Mouse (Mus musculus) frontal cortex, adult (tissue): ENCODE measurements around the gene Gm10490.
"Not testable (repeated sequence)": the region's sequence is repeated elsewhere in the genome, so short reads cannot be mapped to it uniquely, and the experiment has no call there.

ENCODE experiments used
- ATAC-seq: cut with Nextera tagmentation; 2 replicates; pipeline ENCODE4 v1.9.2; 2017; ENCODE audit warnings: mild to moderate bottlenecking, moderate library complexity, mixed read lengths; ENCODE audit not compliant: low TSS enrichment

Gm10490 gene

DNA sequence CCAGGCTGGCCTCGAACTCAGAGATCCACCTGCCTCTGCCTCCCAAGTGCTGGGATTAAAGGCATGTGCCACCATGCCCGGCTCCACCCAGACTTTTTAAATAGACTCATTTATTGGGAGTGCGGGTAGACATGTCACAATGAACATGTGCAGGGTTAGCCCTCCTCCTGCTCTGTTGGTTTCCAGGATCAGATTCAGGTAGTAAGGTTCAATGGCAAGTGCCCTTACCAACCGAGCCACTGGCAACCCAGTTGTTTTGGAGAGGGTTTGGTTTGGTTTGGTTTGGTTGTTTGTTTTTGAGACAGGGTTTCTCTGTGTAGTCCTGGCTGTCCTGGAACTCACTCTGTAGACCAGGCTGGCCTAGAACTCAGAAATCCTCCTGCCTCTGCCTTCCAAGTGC lies at the start of gene Gm10490:
Gm10490 (plus strand) TSS at position 301 of the 400 bp plus-strand sequence.
- not testable (repeated sequence) for ATAC-seq

DNA sequence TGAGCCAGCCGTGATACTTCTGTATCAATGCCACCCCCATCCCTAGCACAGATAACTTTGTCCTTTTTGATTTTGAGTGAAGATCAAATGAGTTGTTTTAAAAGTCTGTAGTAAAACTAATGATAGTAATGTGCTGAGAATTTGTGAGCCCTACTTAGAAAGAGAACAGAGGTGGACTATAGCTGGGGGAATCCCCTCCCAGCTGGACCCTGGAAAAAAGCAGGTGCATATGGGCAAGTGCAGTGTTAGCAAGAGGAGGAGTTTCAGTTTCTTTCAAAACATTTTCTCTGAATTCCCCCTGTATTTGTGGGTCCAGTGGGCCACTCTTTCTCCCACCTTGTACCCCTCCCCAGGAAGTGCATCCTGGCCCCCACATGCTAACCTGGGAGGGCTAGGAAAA lies 46.2 kb upstream of the Gm10490 start:
- ATAC-seq: no peak

DNA sequence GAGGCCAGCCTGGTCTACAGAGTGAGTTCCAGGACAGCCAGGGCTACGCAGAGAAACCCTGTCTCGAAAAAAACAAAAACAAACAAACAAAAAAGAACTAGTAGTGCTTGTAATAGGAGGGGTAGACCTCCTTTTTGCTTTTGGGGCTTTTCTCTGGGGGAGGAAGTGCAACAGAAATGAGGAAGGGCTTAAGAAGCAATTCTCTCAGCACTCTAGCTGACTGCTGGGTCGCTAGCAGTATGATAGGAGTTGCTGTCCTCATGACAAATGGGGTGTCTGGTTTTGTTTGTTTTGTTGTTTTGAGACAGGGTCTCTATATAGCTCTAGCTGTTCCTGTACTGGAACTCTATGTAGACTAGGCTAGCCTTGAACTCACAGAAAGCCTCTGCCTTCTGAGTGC lies 44.8 kb upstream of the Gm10490 start:
- ATAC-seq: no peak

GRCm38 (mm10) chrX:7865343-7865742 lies 44.0 kb upstream of the Gm10490 start:
- no peak for ATAC-seq

DNA sequence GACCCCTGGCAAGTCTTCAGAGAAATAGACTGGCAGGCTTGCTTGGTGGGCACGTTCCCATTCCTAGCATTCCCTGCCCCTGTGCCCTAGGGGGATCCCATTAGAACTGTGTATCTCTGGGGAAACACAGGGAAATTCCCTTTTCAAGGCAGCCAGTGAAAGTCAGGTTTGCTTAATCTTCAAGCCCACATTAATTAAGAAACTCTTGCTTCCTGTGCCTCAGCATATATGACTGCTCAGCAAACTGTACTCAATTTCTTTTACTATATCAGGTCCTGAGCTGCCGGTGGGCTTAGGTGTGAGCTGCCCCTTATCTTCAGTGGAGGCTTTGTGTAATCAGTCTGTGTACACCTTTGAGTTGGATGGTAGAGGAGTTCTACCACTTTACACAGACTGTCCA lies 43.6 kb upstream of the Gm10490 start:
- no peak for ATAC-seq

DNA sequence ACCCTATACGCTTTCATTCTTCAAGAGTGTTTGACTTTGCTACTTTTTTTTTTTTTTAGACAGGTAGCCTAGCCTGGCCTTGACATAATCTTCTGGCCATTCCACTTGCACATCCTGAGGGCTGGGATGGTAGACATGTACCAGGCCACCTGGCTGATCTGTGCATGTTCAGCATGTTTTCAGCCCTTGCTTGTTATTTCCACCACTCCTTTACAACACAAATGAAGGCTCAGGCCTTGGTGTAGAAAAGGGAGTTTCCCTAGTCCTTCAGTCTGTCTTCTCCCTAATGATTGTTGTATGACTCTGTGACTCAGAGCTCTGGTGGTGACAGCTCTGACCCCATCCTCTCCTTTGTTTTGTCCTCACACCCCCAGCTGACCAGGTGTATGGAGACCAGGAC lies 42.2 kb upstream of the Gm10490 start:
- no peak for ATAC-seq

GRCm38 (mm10) chrX:7868506-7868905 lies 40.8 kb upstream of the Gm10490 start:
- no peak for ATAC-seq

DNA sequence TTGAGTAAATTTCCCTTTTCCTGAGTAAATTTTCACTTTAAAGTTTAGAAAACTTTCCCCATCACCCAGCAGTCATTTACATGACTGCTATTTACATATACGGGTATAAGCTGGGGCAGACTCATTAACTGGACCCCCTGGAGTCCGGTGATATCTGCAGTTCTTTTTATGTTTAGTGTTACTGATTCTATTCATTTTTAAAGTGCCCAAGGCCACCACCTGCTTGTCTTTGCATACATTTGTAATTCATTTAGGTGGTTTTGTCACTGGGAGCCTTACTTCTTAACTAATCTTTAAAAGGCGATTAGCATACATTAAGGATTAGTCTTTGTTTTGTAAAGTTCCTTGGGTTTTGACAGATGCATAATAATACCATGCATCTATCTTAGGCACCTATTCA lies 39.5 kb upstream of the Gm10490 start:
- no peak for ATAC-seq

DNA sequence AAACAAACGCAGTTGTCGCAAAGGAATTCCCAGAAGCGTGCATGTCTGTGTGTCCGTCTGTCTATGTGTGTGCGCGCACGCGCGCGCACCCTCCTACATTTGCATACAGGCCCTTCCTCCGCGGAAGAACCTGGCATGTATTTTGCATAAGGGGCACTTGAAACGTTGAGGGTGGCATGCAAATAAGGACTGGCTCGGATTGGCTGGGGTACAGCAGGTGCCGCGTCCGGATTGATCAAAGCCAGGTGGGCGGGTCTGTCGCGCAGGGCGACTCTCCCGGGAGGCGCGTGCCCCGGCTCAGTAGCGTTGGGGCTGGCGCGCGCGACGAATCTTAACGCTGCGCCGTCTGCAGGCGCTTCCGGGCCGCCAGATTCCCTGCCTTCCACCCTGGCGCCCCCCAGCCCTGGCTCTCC lies 31.3 kb upstream of the Gm10490 start, which contains the start of gene Pim2:
Pim2 (plus strand) TSS at position 256 of the 413 bp plus-strand sequence.
- ATAC-seq: peak; percentile 76

DNA sequence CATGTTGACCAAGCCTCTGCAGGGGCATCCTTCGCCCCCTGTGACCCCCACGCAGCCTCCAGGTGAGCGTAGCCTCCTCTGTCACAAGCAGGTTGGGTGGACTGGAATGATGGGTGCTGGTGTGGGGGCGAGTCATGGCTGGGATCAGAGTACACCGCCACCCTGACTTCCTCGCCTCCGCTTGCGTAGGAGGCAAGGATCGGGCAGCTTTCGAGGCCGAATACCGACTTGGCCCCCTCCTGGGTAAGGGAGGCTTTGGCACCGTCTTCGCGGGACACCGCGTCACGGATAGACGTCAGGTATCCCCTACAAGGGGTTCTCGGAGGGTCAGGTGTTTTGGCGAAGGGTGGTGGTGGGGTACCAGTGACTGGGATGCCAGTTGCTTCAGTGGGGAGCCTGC lies 30.8 kb upstream of the Gm10490 start:
- peak; percentile 20; the same call in 1 of the 2 replicates for ATAC-seq

GRCm38 (mm10) chrX:7879819-7880218 lies 29.5 kb upstream of the Gm10490 start:
- ATAC-seq: peak; percentile 51

GRCm38 (mm10) chrX:7883841-7884567 lies 25.3 kb upstream of the Gm10490 start, which contains the start of gene Slc35a2:
TSS of gene Slc35a2 (plus strand) at chrX:7884028.
- peak; percentile 77 for ATAC-seq

- ATAC-seq: no peak
Observed at GRCm38 (mm10) chrX:7898211-7898610, 11.1 kb upstream of the Gm10490 start.

DNA sequence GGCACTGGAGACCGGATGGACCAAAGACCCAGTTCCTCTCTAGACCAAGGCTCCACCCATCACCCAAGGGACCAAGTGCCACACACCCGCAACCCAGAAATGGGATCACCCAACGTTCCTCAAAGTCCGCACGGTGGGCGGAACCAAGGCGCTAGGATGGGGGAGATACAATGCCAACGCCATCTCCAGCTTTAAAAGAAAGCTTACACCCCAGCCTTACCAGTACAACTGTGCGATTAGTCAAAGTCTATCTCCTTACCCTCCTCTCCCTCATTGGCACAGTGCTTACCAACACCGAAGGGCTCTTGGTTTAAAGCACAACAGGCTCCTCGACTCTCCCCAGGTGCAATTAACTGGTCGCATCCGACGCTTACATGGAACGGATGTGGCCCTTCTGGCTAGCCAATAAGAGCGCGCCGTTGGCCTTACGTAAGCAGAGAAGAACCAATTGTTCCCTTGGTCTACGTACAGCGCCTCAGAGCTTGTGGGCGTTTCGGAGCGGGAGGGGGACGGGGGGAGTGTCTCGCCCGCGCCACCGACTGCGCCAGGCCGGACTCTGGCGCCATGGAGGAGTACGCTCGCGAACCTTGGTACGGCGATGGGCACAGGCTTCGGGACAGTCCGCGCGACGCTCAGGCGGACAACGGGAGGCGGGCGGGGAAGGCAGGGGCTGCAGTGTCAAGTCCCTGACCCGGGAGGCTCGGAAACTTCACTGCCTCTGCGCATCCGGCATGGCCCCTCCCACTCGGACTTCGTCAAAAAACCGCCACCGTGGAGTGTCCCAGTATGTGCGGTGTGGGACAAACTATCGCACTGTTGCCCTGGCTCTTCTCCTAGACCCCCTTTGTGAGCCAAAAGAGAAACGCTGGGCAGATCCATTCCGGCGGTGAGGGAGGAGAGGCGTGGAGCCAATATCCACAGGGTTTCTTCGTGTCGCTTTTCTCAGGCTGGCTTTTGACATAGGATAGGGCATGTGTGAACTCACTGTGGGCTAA lies 10.2 kb upstream of the Gm10490 start, which contains the start of the genes Pqbp1 and Timm17b:
Pqbp1 (minus strand) TSS at position 390 of the 995 bp plus-strand sequence.
Timm17b (plus strand) TSS at position 478 of the 995 bp plus-strand sequence.
- peak; percentile 94 for ATAC-seq

DNA sequence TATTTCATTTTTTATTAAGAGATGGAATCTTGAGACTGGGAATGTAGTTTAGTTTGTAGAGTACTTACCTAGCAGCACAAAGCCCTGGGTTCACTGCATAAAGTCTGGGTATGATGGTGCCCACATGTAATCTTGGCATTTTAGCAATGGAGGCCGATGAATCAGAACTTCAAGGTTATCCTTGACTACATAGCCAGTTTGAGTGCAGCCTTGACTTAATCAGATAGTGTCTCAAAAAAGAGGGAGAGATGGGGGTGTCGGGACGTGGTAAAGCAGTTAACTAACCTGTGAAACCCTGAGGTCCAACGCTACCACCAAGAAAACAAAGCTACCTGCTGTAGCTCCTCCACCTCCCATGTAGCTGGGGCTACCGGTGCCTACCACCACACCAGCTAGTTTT lies 4.9 kb upstream of the Gm10490 start:
- no peak for ATAC-seq

- no peak for ATAC-seq
Observed at GRCm38 (mm10) chrX:7907735-7908134, 1.6 kb upstream of the Gm10490 start, which contains the start of gene Gm10491. TSS of gene Gm10491 (minus strand) at chrX:7907835.

DNA sequence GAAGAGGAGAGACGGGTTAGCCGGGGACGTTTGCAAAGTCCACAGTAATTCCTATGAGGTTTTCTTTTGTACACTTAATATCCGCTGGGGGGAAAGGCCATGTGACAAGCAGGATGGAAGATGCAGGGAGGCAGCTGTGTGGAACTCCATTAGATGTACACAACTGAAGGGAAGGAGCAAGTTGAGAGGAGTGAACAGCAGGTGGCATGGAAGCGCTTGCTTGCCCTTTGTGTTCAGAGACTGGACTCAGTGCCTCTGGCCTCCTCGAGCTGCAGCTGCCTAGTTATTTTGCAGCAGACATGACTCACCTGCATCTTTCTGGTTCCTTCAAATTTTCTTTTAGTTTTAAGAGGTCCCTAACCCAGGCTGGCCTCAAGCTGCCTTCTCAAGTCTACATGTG lies 1.1 kb downstream of the Gm10490 start:
- no peak for ATAC-seq

GRCm38 (mm10) chrX:7915669-7916068 lies 6.3 kb downstream of the Gm10490 start:
- ATAC-seq: peak; percentile 45; the same call in 1 of the 2 replicates

GRCm38 (mm10) chrX:7917960-7918359 lies 8.6 kb downstream of the Gm10490 start:
- not testable (repeated sequence) for ATAC-seq

GRCm38 (mm10) chrX:7919601-7920383 lies 10.4 kb downstream of the Gm10490 start, which contains the start of gene Pcsk1n:
TSS of gene Pcsk1n (plus strand) at chrX:7919822.
- peak; percentile 79 for ATAC-seq

DNA sequence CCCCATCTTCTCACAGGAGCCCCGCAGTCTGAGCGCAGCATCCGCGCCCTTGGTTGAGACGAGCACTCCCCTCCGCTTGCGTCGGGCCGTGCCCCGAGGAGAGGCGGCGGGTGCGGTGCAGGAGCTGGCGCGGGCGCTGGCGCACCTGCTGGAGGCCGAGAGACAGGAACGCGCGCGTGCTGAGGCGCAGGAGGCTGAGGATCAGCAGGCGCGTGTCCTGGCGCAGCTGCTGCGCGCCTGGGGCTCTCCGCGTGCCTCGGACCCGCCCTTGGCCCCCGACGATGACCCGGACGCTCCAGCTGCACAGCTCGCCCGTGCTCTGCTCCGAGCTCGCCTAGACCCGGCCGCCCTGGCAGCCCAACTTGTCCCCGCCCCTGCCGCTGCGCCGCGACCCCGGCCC lies 12.7 kb downstream of the Gm10490 start:
- 0 out of 2 replicates have a peak, but pooled peaks have one; percentile 11 for ATAC-seq
